Mouse (Mus musculus): ENCODE measurements around the gene Olfr32.
"Not testable (repeated sequence)": the region's sequence is repeated elsewhere in the genome, so short reads cannot be mapped to it uniquely, and the experiment has no call there.

The Olfr32 gene

GRCm38 (mm10) chr2:90142196-90142595 lies at the start of gene Olfr32:
TSS of gene Olfr32 (minus strand) at chr2:90142296.
- DNase-seq = no peak

- DNase-seq = not testable (repeated sequence)
Measured at GRCm38 (mm10) chr2:90187082-90187481, 45.0 kb upstream of the Olfr32 start.

- not testable (repeated sequence) for DNase-seq
Measured at GRCm38 (mm10) chr2:90186082-90186481, 44.0 kb upstream of the Olfr32 start.

- no peak for DNase-seq
Measured at GRCm38 (mm10) chr2:90153916-90154315, 11.8 kb upstream of the Olfr32 start.

- no peak for DNase-seq
Measured at GRCm38 (mm10) chr2:90152991-90153390, 10.9 kb upstream of the Olfr32 start, which contains the start of gene Olfr1270. TSS of gene Olfr1270 (minus strand) at chr2:90153091.

GRCm38 (mm10) chr2:90121312-90121711 lies 20.8 kb downstream of the Olfr32 start, which contains the start of gene Olfr1269:
TSS of gene Olfr1269 (minus strand) at chr2:90121412.
- DNase-seq = no peak
